Mouse (Mus musculus) CH12.LX (cell line): ENCODE results near the gene Tsen34. TPM values are rescaled to one million over a fixed set of nuclear protein-coding genes. Genes with fewer than 3 reads are reported as not detected.
"Not testable (repeated sequence)": the region's sequence is repeated elsewhere in the genome, so short reads cannot be mapped to it uniquely, and the experiment has no call there.

Experiments
- DNase-seq: peaks from one replicate; pipeline ENCODE4 v3.0.0-alpha.2; 2013; ENCODE audit errors: extremely low read depth
- H3K27ac ChIP-seq: 2 replicates; pipeline ENCODE4 v1.5.1; 2012; ENCODE audit warnings: low read depth, mild to moderate bottlenecking, control low read depth, moderate library complexity; ENCODE audit not compliant: insufficient read depth
- H3K27me3 ChIP-seq: replicated peaks from 2 replicates; pipeline ENCODE3; 2012; ENCODE audit warnings: inconsistent platforms
- H3K36me3 ChIP-seq, 2 experiments: replicated peaks in 1 of 2; 2 replicates each; pipeline versions ENCODE3 to v1.6.1; 2012; ENCODE audit warnings: inconsistent platforms in 1 of 2, low read length in 1 of 2, mild to moderate bottlenecking in 1 of 2, mixed read lengths in 1 of 2, moderate library complexity in 1 of 2; ENCODE audit not compliant: control insufficient read depth in 1 of 2, insufficient read depth in 1 of 2
- H3K4me1 ChIP-seq, 2 experiments: 2 replicates each; pipeline ENCODE4 v1.6.1; 2012; ENCODE audit warnings: inconsistent platforms in 1 of 2, moderate library complexity in 1 of 2; ENCODE audit not compliant: insufficient read depth in 2 of 2, control insufficient read depth in 1 of 2
- H3K4me2 ChIP-seq: 2 replicates; pipeline ENCODE4 v1.6.1; 2012; ENCODE audit warnings: low read depth, mild to moderate bottlenecking, control low read depth; ENCODE audit not compliant: poor library complexity, insufficient read depth, severe bottlenecking
- H3K4me3 ChIP-seq, 3 experiments: fragments of 150-350 bp in 1 of 3; sonication (generic) in 1 of 3; replicated peaks in 1 of 3; 2 replicates each; pipeline versions ENCODE3 to v1.5.1; 2011 to 2012; ENCODE audit warnings: low read depth in 2 of 3, low read length in 2 of 3, mild to moderate bottlenecking in 2 of 3, moderate library complexity in 2 of 3, control low read depth in 1 of 3, improper control_type of control experiment in 1 of 3, inconsistent platforms in 1 of 3, mixed read lengths in 1 of 3; ENCODE audit not compliant: poor library complexity in 1 of 3
- H3K79me2 ChIP-seq: replicated peaks from 2 replicates; pipeline ENCODE4 v1.6.1; 2012; ENCODE audit warnings: mild to moderate bottlenecking, moderate library complexity; ENCODE audit not compliant: control insufficient read depth, poor library complexity, insufficient read depth, severe bottlenecking; ENCODE audit errors: extremely low read depth
- H3K9ac ChIP-seq: 2 replicates; pipeline ENCODE4 v1.6.1; 2012; ENCODE audit warnings: low read depth, mild to moderate bottlenecking, control low read depth, moderate library complexity; ENCODE audit not compliant: insufficient read depth
- H3K9me3 ChIP-seq: replicated peaks from 2 replicates; pipeline ENCODE3; 2012; ENCODE audit warnings: low read length, inconsistent platforms, mixed read lengths
- BHLHE40 ChIP-seq: IDR thresholded peaks from 2 replicates; pipeline ENCODE4 v1.6.1; 2011; ENCODE audit warnings: mild to moderate bottlenecking, low read depth, low read length, improper control_type of control experiment
- CHD2 ChIP-seq: IDR thresholded peaks from 2 replicates; pipeline ENCODE4 v1.6.1; 2011; ENCODE audit warnings: low read length, improper control_type of control experiment
- CTCF ChIP-seq, 2 experiments: IDR thresholded peaks in 1 of 2; conservative IDR thresholded peaks in 1 of 2; 2 replicates each; pipeline ENCODE4 v1.5.1; 2011 to 2012; ENCODE audit warnings: low read depth in 2 of 2, low read length in 2 of 2, improper control_type of control experiment in 1 of 2, inconsistent platforms in 1 of 2, mild to moderate bottlenecking in 1 of 2, moderate library complexity in 1 of 2
- E2F4 ChIP-seq: IDR thresholded peaks from 2 replicates; pipeline ENCODE4 v1.6.1; 2011; ENCODE audit warnings: low read depth, low read length, improper control_type of control experiment; ENCODE audit not compliant: insufficient replicate concordance
- ELF1 ChIP-seq: IDR thresholded peaks from 2 replicates; pipeline ENCODE4 v1.6.1; 2014; ENCODE audit warnings: low read depth, mild to moderate bottlenecking, inconsistent platforms, low read length, improper control_type of control experiment
- ETS1 ChIP-seq: conservative IDR thresholded peaks from 2 replicates; pipeline ENCODE4 v1.6.1; 2012; ENCODE audit warnings: low read depth, mild to moderate bottlenecking, inconsistent platforms, low read length, improper control_type of control experiment, moderate library complexity
- HCFC1 ChIP-seq: IDR thresholded peaks from 2 replicates; pipeline ENCODE4 v1.6.1; 2012; ENCODE audit warnings: low read depth, mild to moderate bottlenecking, inconsistent platforms, low read length, improper control_type of control experiment
- MAFK ChIP-seq: IDR thresholded peaks from 2 replicates; pipeline ENCODE4 v1.6.1; 2011; ENCODE audit warnings: low read length, improper control_type of control experiment; ENCODE audit not compliant: insufficient replicate concordance
- MXI1 ChIP-seq: IDR thresholded peaks from 2 replicates; pipeline ENCODE4 v1.6.1; 2011; ENCODE audit warnings: mild to moderate bottlenecking, low read depth, low read length, improper control_type of control experiment
- MYC ChIP-seq: IDR thresholded peaks from 2 replicates; pipeline ENCODE4 v1.6.1; 2011; ENCODE audit warnings: low read depth, mild to moderate bottlenecking, improper control_type of control experiment, low read length
- PAX5 ChIP-seq: IDR thresholded peaks from 2 replicates; pipeline ENCODE4 v1.6.1; 2012; ENCODE audit warnings: low read length, inconsistent platforms, mixed read lengths
- POLR2A ChIP-seq: IDR thresholded peaks from 2 replicates; pipeline ENCODE4 v1.6.1; 2011; ENCODE audit warnings: low read depth, mild to moderate bottlenecking, improper control_type of control experiment, low read length
- POLR2AphosphoS2 ChIP-seq: IDR thresholded peaks from 2 replicates; pipeline ENCODE4 v1.6.1; 2011; ENCODE audit warnings: low read depth, low read length, improper control_type of control experiment
- RAD21 ChIP-seq: IDR thresholded peaks from 2 replicates; pipeline ENCODE4 v1.6.1; 2011; ENCODE audit warnings: low read depth, mild to moderate bottlenecking, low read length, improper control_type of control experiment, moderate library complexity
- RCOR1 ChIP-seq: conservative IDR thresholded peaks from 2 replicates; pipeline ENCODE4 v1.6.1; 2012; ENCODE audit warnings: low read depth, mild to moderate bottlenecking, inconsistent platforms, low read length, improper control_type of control experiment
- SIN3A ChIP-seq: IDR thresholded peaks from 2 replicates; pipeline ENCODE4 v1.6.1; 2012; ENCODE audit warnings: low read length, improper control_type of control experiment, inconsistent platforms
- TBP ChIP-seq: conservative IDR thresholded peaks from 2 replicates; pipeline ENCODE4 v1.6.1; 2011; ENCODE audit warnings: low read depth, low read length, improper control_type of control experiment
- TCF12 ChIP-seq: IDR thresholded peaks from 2 replicates; pipeline ENCODE4 v1.6.1; 2014; ENCODE audit warnings: low read depth, mild to moderate bottlenecking, inconsistent platforms, low read length, improper control_type of control experiment
- USF2 ChIP-seq: conservative IDR thresholded peaks from 2 replicates; pipeline ENCODE4 v1.6.1; 2011; ENCODE audit warnings: low read depth, low read length, improper control_type of control experiment
- ZKSCAN1 ChIP-seq: IDR thresholded peaks from 2 replicates; pipeline ENCODE4 v1.6.1; 2012; ENCODE audit warnings: low read depth, inconsistent platforms, low read length, improper control_type of control experiment, borderline replicate concordance
- ZMIZ1 ChIP-seq: IDR thresholded peaks from 2 replicates; pipeline ENCODE4 v1.6.1; 2012; ENCODE audit warnings: low read depth, mild to moderate bottlenecking, inconsistent platforms, low read length, improper control_type of control experiment
- ZNF384 ChIP-seq: IDR thresholded peaks from 2 replicates; pipeline ENCODE4 v1.6.1; 2012; ENCODE audit warnings: low read depth, low read length, improper control_type of control experiment, inconsistent platforms
- dilution Hi-C: fragments of 300-500 bp; cut with MboI; formaldehyde crosslinking; loops from 2 replicates; pipeline ENCODE4 v1.14.3; 2020; ENCODE audit warnings: low sequenced_read_pairs; ENCODE audit not compliant: extremely low pct_unique_long_range_greater_than_20kb, extremely low pct_ligation_motif_present
- in situ Hi-C: fragments of 300-500 bp; cut with MboI; formaldehyde crosslinking; loops from 3 replicates; pipeline ENCODE4 v1.14.3; 2019; ENCODE audit warnings: low sequenced_read_pairs, low pct_ligation_motif_present, low pct_unique_long_range_greater_than_20kb, mixed read lengths
- polyA plus RNA-seq: library from polyadenylated mRNA; unstranded; fragments of >175 nt; gene quantifications from 2 replicates; pipeline ENCODE4 v1.2.1, GENCODE M21; 2012; ENCODE audit warnings: low read depth; ENCODE audit not compliant: insufficient read length
- total RNA-seq, 2 experiments: library from RNA; depleted of rRNA; stranded (reverse); fragments of 300-350 nt in 1 of 2; fragments of >200 nt in 1 of 2; gene quantifications; 2 replicates each; pipeline ENCODE4 v1.2.3; 2012 to 2014

The Tsen34 gene
- total and polyA plus RNA-seq, 3 experiments, result 23.1 to 40.2 (median 34.8) TPM

GRCm38 (mm10) chr7:3707568-3708413, 15.1 kb downstream of the Tsen34 start (continued):
- no peak for TF ChIP-seq PAX5
- peak; percentile 61; the same call in 1 of the 2 replicates for TF ChIP-seq MXI1
- TF ChIP-seq HCFC1, result 0 out of 2 replicates have a peak, but pooled peaks have one; percentile 21
- no peak for TF ChIP-seq TCF12
- TF ChIP-seq CHD2, result peak; percentile 91
- TF ChIP-seq RCOR1, result peak; percentile 86
- peak; percentile 60 for TF ChIP-seq USF2
- TF ChIP-seq BHLHE40, result 0 out of 2 replicates have a peak, but pooled peaks have one; percentile 6

GRCm38 (mm10) chr7:3708447-3708980, 15.9 kb downstream of the Tsen34 start:
- H3K9me3 ChIP-seq, H3K4me3 ChIP-seq, in situ Hi-C loops, dilution Hi-C loops, H3K27ac ChIP-seq, H3K4me2 ChIP-seq, H3K27me3 ChIP-seq, H3K9ac ChIP-seq: not testable (repeated sequence)
- H3K79me2 ChIP-seq, result peaks cover 30% of the 10 kb centered on the region
- H3K36me3 ChIP-seq, result peaks cover 31 to 40% of the 10 kb centered on the region in 2 experiments
- TF ChIP-seq TBP (0 out of 2 replicates have a peak, but pooled peaks have one; percentile 11), CTCF (conservative IDR thresholded peaks at IDR 0.05 in 1 of 2, IDR thresholded peaks at IDR 0.05 in 1 of 2; ENCODE audit: low read depth in 2 of 2, low read length in 2 of 2) (peak in 1 of 2 experiments; percentile 38; a peak in 2 of 4 replicates), POLR2AphosphoS2 (peak; percentile 70; the same call in 1 of the 2 replicates), POLR2A (0 out of 2 replicates have a peak, but pooled peaks have one; percentile 16), MAFK (0 out of 2 replicates have a peak, but pooled peaks have one; percentile 32), MYC (peak; percentile 58; the same call in 1 of the 2 replicates), ZNF384 (peak; percentile 59), CHD2 (0 out of 2 replicates have a peak, but pooled peaks have one; percentile 2)
- DNase-seq, result peak; percentile 51
- H3K4me1 ChIP-seq, result peaks cover 11 to 47% of the 10 kb centered on the region in 2 experiments

- Histone ChIP-seq H3K4me1 (peaks cover 11 to 51% of the 10 kb centered on the region in 2 experiments), H3K27ac (no peak overlapping the region), H3K9ac (no peak overlapping the region), H3K4me3 (no peak overlapping the region), H3K27me3 (no peaks in the 10 kb centered on the region), H3K36me3 (peaks cover 31 to 44% of the 10 kb centered on the region in 2 experiments), H3K9me3 (no peaks in the 10 kb centered on the region), H3K4me2 (no peak overlapping the region), H3K79me2 (peaks cover 29% of the 10 kb centered on the region)
- dilution Hi-C loops (no loop called here), in situ Hi-C loops (no loop called here)
- DNase-seq, result peak; percentile 72
- no peak for TF ChIP-seq ELF1
- TF ChIP-seq POLR2AphosphoS2, result peak; percentile 92
- peak; percentile 61 for TF ChIP-seq POLR2A
- TF ChIP-seq ZMIZ1, result peak; percentile 69
- TF ChIP-seq CHD2, result peak; percentile 83
- 0 out of 2 replicates have a peak, but pooled peaks have one; percentile 28 for TF ChIP-seq E2F4
- no peak for TF ChIP-seq ZKSCAN1
- no peak; the same call in 1 of the 2 replicates for TF ChIP-seq USF2
- no peak for TF ChIP-seq RAD21
- TF ChIP-seq ETS1, result 0 out of 2 replicates have a peak, but pooled peaks have one; percentile 14
- 0 out of 2 replicates have a peak, but pooled peaks have one; percentile 15 for TF ChIP-seq BHLHE40
- 0 out of 2 replicates have a peak, but pooled peaks have one; percentile 27 for TF ChIP-seq SIN3A
These were observed 16.3 kb downstream of the Tsen34 start for GRCm38 (mm10) chr7:3709000-3709399.
